In genomic region chr6:34441556-34442257, GRCm38 (mm10) we compare ENCODE assay signal across 14 mouse cellular contexts. TPM values are rescaled to one million over a fixed set of nuclear protein-coding genes. Genes with fewer than 3 reads are reported as not detected.
DNase-seq lines count a peak whose midpoint lies in the region; ATAC-seq and TF ChIP-seq lines count a peak whose summit lies in the region.
"Had no signal": no experiment of that assay in that cellular context is flagged by ENCODE, and none has a peak within 500 bp of the region (broad histone marks: within the 10 kb centered on the region; RNA-seq: fewer than 3 reads in every experiment).

No protein-coding gene starts in this region.

- H3K27ac ChIP-seq in forebrain, postnatal 0 days (ENCODE audit: low read depth, low read length) = no peak overlapping the region
- H3K27ac ChIP-seq: layer of hippocampus, adult 2 months had no signal

- no peak for TF ChIP-seq CTCF in forebrain, postnatal 0 days (IDR thresholded peaks at IDR 0.05; ENCODE audit: low read depth)

- no peaks in the 10 kb centered on the region for H3K9me3 ChIP-seq in forebrain, postnatal 0 days (ENCODE audit: low read length)
- H3K9me3 ChIP-seq: G1E had no signal

- peak; percentile 56 for DNase-seq in adrenal gland, adult 2 months
- DNase-seq in adrenal gland, postnatal 4 days (ENCODE audit: low spot score in 2 of 2) = no peak
- peak; percentile 5 to 14 for DNase-seq in kidney, postnatal 4 days
- DNase-seq in kidney, adult 11 months = no peak
- peak; percentile 31 for DNase-seq in 3T3-L1 (ENCODE audit: low read depth, low spot score)
- DNase-seq in forebrain, postnatal 0 days = no peak
- no peak for DNase-seq in urinary bladder, postnatal 10 days (ENCODE audit: low spot score)

- no peak overlapping the region for H3K9ac ChIP-seq in forebrain, postnatal 0 days

- H3K4me2 ChIP-seq in forebrain, postnatal 0 days (ENCODE audit: low read depth) = no peak overlapping the region
- H3K4me2 ChIP-seq: heart, embryonic 11.5 days had no signal

- H3K4me1 ChIP-seq in forebrain, postnatal 0 days (ENCODE audit: insufficient read depth) = no peaks in the 10 kb centered on the region

- 70% methylated on average over 9 of the region's 9 CpGs for WGBS in forebrain, postnatal 0 days

- no peaks in the 10 kb centered on the region for H3K27me3 ChIP-seq in forebrain, postnatal 0 days (ENCODE audit: insufficient read depth, low read length)

- no peak overlapping the region for H3K4me3 ChIP-seq in forebrain, postnatal 0 days (ENCODE audit: low read depth, low read length)
- H3K4me3 ChIP-seq: layer of hippocampus, adult 2 months had no signal

- H3K36me3 ChIP-seq in forebrain, postnatal 0 days (ENCODE audit: insufficient read depth) = no peaks in the 10 kb centered on the region
- H3K36me3 ChIP-seq: G1E had no signal

- peak; percentile 58; the same call in 1 of the 2 replicates for ATAC-seq in common myeloid progenitor, adult 5-6 weeks (replicated peaks; ENCODE audit: low read depth, poor library complexity, severe bottlenecking)
- ATAC-seq in forebrain, postnatal 0 days = no peak
- ATAC-seq: midbrain, embryonic 16.5 days had no signal

RNA-seq across cellular contexts. Expression of gene Akr1b7, which starts 29.6 kb away (rescaled TPM):
- total RNA-seq in adrenal gland, adult 2 months (2021) = 1,000 to 10,000 TPM; 2,991 to 6,085 TPM
- polyA plus RNA-seq in adrenal gland, adult 2 months (2012; rRNA removed) = 318 and 465 TPM in 2 replicates
- total RNA-seq in adrenal gland, postnatal 4 days (2021) = 100 to 1,000 TPM; 195 to 242 TPM
- not detected in 2 replicates for total RNA-seq in common myeloid progenitor, adult 5-6 weeks (2017)
- total RNA-seq in forebrain, postnatal 0 days (2014; rRNA removed) = not detected in 2 replicates
- 0.19 TPM in 1 of 2 replicates, not detected in the other for polyA plus RNA-seq in forebrain, postnatal 0 days (2015; fragmentation: Nextera tagmentation; extraction: Ambion mirVana)
- total RNA-seq: G1E; hematopoietic stem cell, adult 5-6 weeks; layer of hippocampus, adult 2 months; left cerebral cortex, postnatal 14 days had no signal
- polyA plus RNA-seq: G1E; midbrain, embryonic 16.5 days had no signal

RNA-seq across cellular contexts. Expression of gene Bpgm, which starts 34.3 kb away (rescaled TPM):
- total RNA-seq in adrenal gland, adult 2 months (2021) = 10 to 100 TPM; 21.7 to 34.7 TPM
- polyA plus RNA-seq in adrenal gland, adult 2 months (2012; rRNA removed) = 3.9 and 4.1 TPM in 2 replicates
- 10 to 100 TPM; 43.2 to 49.5 TPM for total RNA-seq in adrenal gland, postnatal 4 days (2021)
- total RNA-seq in common myeloid progenitor, adult 5-6 weeks (2017) = 26.4 and 27.2 TPM in 2 replicates
- 49.6 and 49.9 TPM in 2 replicates for total RNA-seq in forebrain, postnatal 0 days (2014; rRNA removed)
- polyA plus RNA-seq in forebrain, postnatal 0 days (2015; fragmentation: Nextera tagmentation; extraction: Ambion mirVana) = 70.3 and 72.6 TPM in 2 replicates

RNA-seq across cellular contexts. Expression of gene Akr1b10, which starts 57.7 kb away (rescaled TPM):
- total RNA-seq in adrenal gland, adult 2 months (2021) = 100 to 1,000 TPM; 167 to 199 TPM
- 53.5 and 64.3 TPM in 2 replicates for polyA plus RNA-seq in adrenal gland, adult 2 months (2012; rRNA removed)
- 10 to 100 TPM; 80.9 to 92.1 TPM for total RNA-seq in adrenal gland, postnatal 4 days (2021)
- 36.4 and 38.6 TPM in 2 replicates for total RNA-seq in common myeloid progenitor, adult 5-6 weeks (2017)
- 8.4 and 9.0 TPM in 2 replicates for total RNA-seq in forebrain, postnatal 0 days (2014; rRNA removed)
- polyA plus RNA-seq in forebrain, postnatal 0 days (2015; fragmentation: Nextera tagmentation; extraction: Ambion mirVana) = 8.0 and 9.9 TPM in 2 replicates

Comparison
In these comparisons a context has a peak if more than half of its experiments do, and no peak if none do; other contexts are left out.
1. DNase-seq: peak in adrenal gland, adult 2 months (single experiment), kidney, postnatal 4 days (2 of 2) and 3T3-L1 (single experiment); none in adrenal gland, postnatal 4 days (0 of 2), kidney, adult 11 months (single experiment), forebrain, postnatal 0 days (single experiment) and urinary bladder, postnatal 10 days (single experiment).
2. RNA of gene Akr1b7, which starts 29.6 kb away (total RNA-seq): 2,991 to 6,085 TPM in adrenal gland, adult 2 months and 195 to 242 TPM in adrenal gland, postnatal 4 days; not detected in common myeloid progenitor, adult 5-6 weeks and not detected in forebrain, postnatal 0 days; every median in the first group is over 100 times any median in the second.